Comparison of ENCODE assay signal across 14 mouse cellular contexts in genomic region chr8:70512253-70512903, GRCm38 (mm10). TPM values are rescaled to one million over a fixed set of nuclear protein-coding genes. Genes with fewer than 3 reads are reported as not detected.
DNase-seq lines count a peak whose midpoint lies in the region; ATAC-seq lines count a peak whose summit lies in the region.
"Had no signal": no experiment of that assay in that cellular context is flagged by ENCODE, and none has a peak within 500 bp of the region (broad histone marks: within the 10 kb centered on the region; RNA-seq: fewer than 3 reads in every experiment).

No protein-coding gene starts in this region.

- H3K27ac ChIP-seq in midbrain, embryonic 10.5 days (replicated peaks): no peak overlapping the region
- H3K27ac ChIP-seq in midbrain, embryonic 15.5 days: no peak overlapping the region
- peak overlapping the region; percentile 98 for H3K27ac ChIP-seq in liver, embryonic 12.5 days
- H3K27ac ChIP-seq: midbrain, embryonic 13.5 days had no signal

- 93% methylated on average over 11 of the region's 11 CpGs for WGBS in midbrain, embryonic 10.5 days
- 90% methylated on average over 11 of the region's 11 CpGs for WGBS in midbrain, embryonic 15.5 days
- WGBS in liver, embryonic 12.5 days (ENCODE audit: insufficient replicate concordance): 66% methylated on average over 11 of the region's 11 CpGs

- no peak overlapping the region for H3K9ac ChIP-seq in midbrain, embryonic 15.5 days
- peak overlapping the region; percentile 99 for H3K9ac ChIP-seq in liver, embryonic 12.5 days
- H3K9ac ChIP-seq: midbrain, embryonic 13.5 days had no signal

- H3K4me3 ChIP-seq in midbrain, embryonic 10.5 days: 0 out of 2 replicates have a peak overlapping the region, but pooled peaks have one; percentile 98
- H3K4me3 ChIP-seq in midbrain, embryonic 15.5 days: no peak overlapping the region
- H3K4me3 ChIP-seq in liver, embryonic 12.5 days: peak overlapping the region; percentile 99; the same call in 1 of the 2 replicates
- H3K4me3 ChIP-seq: midbrain, embryonic 13.5 days had no signal

- H3K36me3 ChIP-seq in midbrain, embryonic 10.5 days: peaks cover 72% of the 10 kb centered on the region
- peaks cover 7% of the 10 kb centered on the region; the same call in 1 of the 2 replicates for H3K36me3 ChIP-seq in midbrain, embryonic 15.5 days (replicated peaks)
- peaks cover 66% of the 10 kb centered on the region for H3K36me3 ChIP-seq in liver, embryonic 12.5 days

- DNase-seq in CD4-positive, CD25-positive, alpha-beta regulatory T cell, adult 2 months (ENCODE audit: low read depth, low spot score): peak; percentile 38
- DNase-seq in midbrain, embryonic 10.5 days (ENCODE audit: low spot score): no peak
- DNase-seq in adrenal gland, postnatal 14 days: no peak
- no peak for DNase-seq in kidney, postnatal 14 days
- DNase-seq in frontal cortex, postnatal 14 days (ENCODE audit: low spot score in 2 of 2): no peak
- DNase-seq: adrenal gland, postnatal 25 days; heart, adult 18-20 months; kidney, adult 11 months; thymus, adult 18-20 months had no signal

- no peaks in the 10 kb centered on the region for H3K9me3 ChIP-seq in midbrain, embryonic 10.5 days (replicated peaks)
- H3K9me3 ChIP-seq in midbrain, embryonic 15.5 days: no peaks in the 10 kb centered on the region
- no peaks in the 10 kb centered on the region for H3K9me3 ChIP-seq in liver, embryonic 12.5 days (replicated peaks)
- H3K9me3 ChIP-seq: midbrain, embryonic 13.5 days had no signal

- peaks cover 30% of the 10 kb centered on the region for H3K4me1 ChIP-seq in midbrain, embryonic 10.5 days
- H3K4me1 ChIP-seq in midbrain, embryonic 15.5 days: peaks cover 22% of the 10 kb centered on the region
- peaks cover 43% of the 10 kb centered on the region for H3K4me1 ChIP-seq in liver, embryonic 12.5 days

- no peak overlapping the region for H3K4me2 ChIP-seq in midbrain, embryonic 15.5 days
- H3K4me2 ChIP-seq in liver, embryonic 12.5 days: peak overlapping the region; percentile 84

- no peaks in the 10 kb centered on the region for H3K27me3 ChIP-seq in midbrain, embryonic 10.5 days (ENCODE audit: low read depth, poor library complexity, severe bottlenecking)
- no peaks in the 10 kb centered on the region for H3K27me3 ChIP-seq in midbrain, embryonic 15.5 days (replicated peaks)
- H3K27me3 ChIP-seq in liver, embryonic 12.5 days (replicated peaks): no peaks in the 10 kb centered on the region
- H3K27me3 ChIP-seq: midbrain, embryonic 13.5 days had no signal

- ATAC-seq in CD4-positive, CD25-positive, alpha-beta regulatory T cell, adult 4 months: no peak
- no peak for ATAC-seq in midbrain, embryonic 15.5 days (replicated peaks)
- no peak for ATAC-seq in liver, embryonic 12.5 days
- ATAC-seq: midbrain, embryonic 13.5 days had no signal

RNA-seq across cellular contexts. Expression of gene Uba52, which starts 1.8 kb away (rescaled TPM):
- 1,000 to 10,000 TPM; 3,148 to 3,732 TPM for polyA plus RNA-seq in CD4-positive, CD25-positive, alpha-beta regulatory T cell, adult 4 months (2017; shearing (Covaris generic))
- 836 and 881 TPM in 2 replicates for polyA plus RNA-seq in midbrain, embryonic 10.5 days (2016; fragmentation: Nextera tagmentation; extraction: Ambion mirVana)
- 587 and 620 TPM in 2 replicates for polyA plus RNA-seq in midbrain, embryonic 15.5 days (2015; fragmentation: Nextera tagmentation; extraction: Ambion mirVana)
- 841 and 876 TPM in 2 replicates for polyA plus RNA-seq in liver, embryonic 12.5 days (2016; fragmentation: Nextera tagmentation; extraction: Ambion mirVana)
- total RNA-seq in adrenal gland, postnatal 14 days (2021): 1,600 and 1,776 TPM in 2 replicates

RNA-seq across cellular contexts. Expression of gene Rex1bd, which starts 5.8 kb away (rescaled TPM):
- polyA plus RNA-seq in CD4-positive, CD25-positive, alpha-beta regulatory T cell, adult 4 months (2017; shearing (Covaris generic)): 10 to 100 TPM; 82.2 to 83.2 TPM
- 138 and 140 TPM in 2 replicates for polyA plus RNA-seq in midbrain, embryonic 10.5 days (2016; fragmentation: Nextera tagmentation; extraction: Ambion mirVana)
- polyA plus RNA-seq in midbrain, embryonic 15.5 days (2015; fragmentation: Nextera tagmentation; extraction: Ambion mirVana): 164 and 169 TPM in 2 replicates
- polyA plus RNA-seq in liver, embryonic 12.5 days (2016; fragmentation: Nextera tagmentation; extraction: Ambion mirVana): 85.6 and 86.6 TPM in 2 replicates
- total RNA-seq in adrenal gland, postnatal 14 days (2021): 116 and 123 TPM in 2 replicates

RNA-seq across cellular contexts. Expression of gene Fkbp8, which starts 15.1 kb away (rescaled TPM):
- polyA plus RNA-seq in CD4-positive, CD25-positive, alpha-beta regulatory T cell, adult 4 months (2017; shearing (Covaris generic)): 100 to 1,000 TPM; 117 to 159 TPM
- polyA plus RNA-seq in midbrain, embryonic 10.5 days (2016; fragmentation: Nextera tagmentation; extraction: Ambion mirVana): 300 and 314 TPM in 2 replicates
- polyA plus RNA-seq in midbrain, embryonic 15.5 days (2015; fragmentation: Nextera tagmentation; extraction: Ambion mirVana): 450 and 462 TPM in 2 replicates
- polyA plus RNA-seq in liver, embryonic 12.5 days (2016; fragmentation: Nextera tagmentation; extraction: Ambion mirVana): 223 and 224 TPM in 2 replicates
- 235 and 252 TPM in 2 replicates for total RNA-seq in adrenal gland, postnatal 14 days (2021)

RNA-seq across cellular contexts. Expression of gene Kxd1, which starts 15.4 kb away (rescaled TPM):
- polyA plus RNA-seq in CD4-positive, CD25-positive, alpha-beta regulatory T cell, adult 4 months (2017; shearing (Covaris generic)): 100 to 1,000 TPM; 146 to 173 TPM
- 56.5 and 58.8 TPM in 2 replicates for polyA plus RNA-seq in midbrain, embryonic 10.5 days (2016; fragmentation: Nextera tagmentation; extraction: Ambion mirVana)
- polyA plus RNA-seq in midbrain, embryonic 15.5 days (2015; fragmentation: Nextera tagmentation; extraction: Ambion mirVana): 46.4 and 51.7 TPM in 2 replicates
- 44.7 and 45.0 TPM in 2 replicates for polyA plus RNA-seq in liver, embryonic 12.5 days (2016; fragmentation: Nextera tagmentation; extraction: Ambion mirVana)
- total RNA-seq in adrenal gland, postnatal 14 days (2021): 78.9 and 83.1 TPM in 2 replicates

RNA-seq across cellular contexts. Expression of gene Crlf1, which starts 19.4 kb away (rescaled TPM):
- polyA plus RNA-seq in CD4-positive, CD25-positive, alpha-beta regulatory T cell, adult 4 months (2017; shearing (Covaris generic)): not detected
- 0.42 and 2.3 TPM in 2 replicates for polyA plus RNA-seq in midbrain, embryonic 10.5 days (2016; fragmentation: Nextera tagmentation; extraction: Ambion mirVana)
- polyA plus RNA-seq in midbrain, embryonic 15.5 days (2015; fragmentation: Nextera tagmentation; extraction: Ambion mirVana): 2.4 and 2.9 TPM in 2 replicates
- polyA plus RNA-seq in liver, embryonic 12.5 days (2016; fragmentation: Nextera tagmentation; extraction: Ambion mirVana): 3.9 and 4.0 TPM in 2 replicates
- total RNA-seq in adrenal gland, postnatal 14 days (2021): not detected in 2 replicates
- total RNA-seq: hematopoietic stem cell, adult 5-6 weeks had no signal
